Mouse (Mus musculus) thymus, adult 2 months (tissue): Measurements from ENCODE around the gene Rasal3. TPM values are rescaled to one million over a fixed set of nuclear protein-coding genes. Genes with fewer than 3 reads are reported as not detected.

ENCODE experiments used
- DNase-seq: peaks from one replicate; pipeline ENCODE4 v3.0.0; 2021
- H3K27ac ChIP-seq: fragments of 200-500 bp; 2 replicates; pipeline ENCODE4 v1.5.1; 2012; ENCODE audit warnings: low read length, control low read depth; ENCODE audit not compliant: control insufficient read depth, insufficient read depth
- H3K27me3 ChIP-seq: fragments of 200-500 bp; 2 replicates; pipeline ENCODE4 v1.6.1; 2012; ENCODE audit warnings: mild to moderate bottlenecking, low read length, moderate library complexity, mixed read lengths; ENCODE audit not compliant: control insufficient read depth, insufficient read depth
- H3K36me3 ChIP-seq: fragments of 200-500 bp; 2 replicates; pipeline ENCODE4 v1.6.1; 2012; ENCODE audit warnings: mild to moderate bottlenecking, low read length, moderate library complexity; ENCODE audit not compliant: control insufficient read depth, insufficient read depth
- H3K4me1 ChIP-seq: fragments of 200-500 bp; replicated peaks from 2 replicates; pipeline ENCODE4 v1.6.1; 2012; ENCODE audit warnings: low read length; ENCODE audit not compliant: control insufficient read depth, insufficient read depth
- H3K4me3 ChIP-seq: fragments of 200-500 bp; 2 replicates; pipeline ENCODE4 v1.5.1; 2012; ENCODE audit warnings: mild to moderate bottlenecking, low read length, control low read depth, moderate library complexity; ENCODE audit not compliant: control insufficient read depth, insufficient read depth
- CTCF ChIP-seq: fragments of 200-500 bp; IDR thresholded peaks from 2 replicates; pipeline ENCODE4 v1.5.1; 2012; ENCODE audit warnings: mild to moderate bottlenecking, control low read depth, low read length, moderate library complexity, borderline replicate concordance; ENCODE audit not compliant: control insufficient read depth, poor library complexity, insufficient read depth; ENCODE audit errors: extremely low read depth
- POLR2A ChIP-seq: fragments of 200-500 bp; IDR thresholded peaks from 2 replicates; pipeline ENCODE4 v1.6.1; 2012; ENCODE audit warnings: mild to moderate bottlenecking, low read length, control low read depth, moderate library complexity; ENCODE audit not compliant: control insufficient read depth, poor library complexity, insufficient read depth; ENCODE audit errors: extremely low read depth
- WGBS: fragments of 180-500 bp; shearing (Covaris S2); methylation state at CpG from one replicate; pipeline ENCODE4 v1.1.7; 2018; 5-methylcytosine and 5-hydroxymethylcytosine counted together
- polyA plus RNA-seq: library from polyadenylated mRNA; depleted of rRNA; stranded (reverse); fragments of >200 nt; gene quantifications from 2 replicates; pipeline ENCODE4 v1.2.3, GENCODE M21; 2012

Rasal3 gene
- polyA plus RNA-seq, 1 experiment, result 541 TPM

GRCm38 (mm10) chr17:32367706-32368105 is 35.7 kb downstream of the Rasal3 start:
- TF ChIP-seq CTCF (no peak), POLR2A (no peak)
- Histone ChIP-seq H3K4me1 (peaks cover 14% of the 10 kb centered on the region), H3K27ac (no peak overlapping the region), H3K27me3 (no peaks in the 10 kb centered on the region), H3K4me3 (no peak overlapping the region), H3K36me3 (no peaks in the 10 kb centered on the region)
- no peak for DNase-seq
- WGBS, result 98% methylated on average over 11 of the region's 11 CpGs

- no peak overlapping the region for H3K4me3 ChIP-seq
- H3K4me1 ChIP-seq, result peaks cover 16% of the 10 kb centered on the region
- DNase-seq, result no peak
- H3K27ac ChIP-seq, result no peak overlapping the region
- no peak for TF ChIP-seq CTCF
- no peak for TF ChIP-seq POLR2A
- peaks cover 6% of the 10 kb centered on the region; the same call in 1 of the 2 replicates for H3K36me3 ChIP-seq
- H3K27me3 ChIP-seq, result no peaks in the 10 kb centered on the region
- WGBS, result 89% methylated on average over 1 of the region's 1 CpGs
Measured at GRCm38 (mm10) chr17:32365296-32365695, 38.1 kb downstream of the Rasal3 start.

GRCm38 (mm10) chr17:32364850-32365249 is 38.5 kb downstream of the Rasal3 start:
- H3K4me3 ChIP-seq, result no peak overlapping the region

GRCm38 (mm10) chr17:32364331-32364730 is 39.1 kb downstream of the Rasal3 start:
- peaks cover 12% of the 10 kb centered on the region for H3K36me3 ChIP-seq
- under 1% methylated on average over 42 of the region's 47 CpGs for WGBS
- H3K27ac ChIP-seq, result no peak overlapping the region
- H3K4me3 ChIP-seq, result peak overlapping the region; percentile 92
- peak; percentile 85 for DNase-seq
- H3K27me3 ChIP-seq, result no peaks in the 10 kb centered on the region
- TF ChIP-seq POLR2A (peak; percentile 39; the same call in 1 of the 2 replicates), CTCF (peak; percentile 44; the same call in 1 of the 2 replicates)
- peaks cover 16% of the 10 kb centered on the region for H3K4me1 ChIP-seq

More at GRCm38 (mm10) chr17:32364850-32365249, 38.5 kb downstream of the Rasal3 start:
- peaks cover 10% of the 10 kb centered on the region for H3K36me3 ChIP-seq
- WGBS, result 43% methylated on average over 5 of the region's 5 CpGs
- H3K27me3 ChIP-seq, result no peaks in the 10 kb centered on the region
- DNase-seq, result no peak
- no peak for TF ChIP-seq POLR2A
- no peak for TF ChIP-seq CTCF
- no peak overlapping the region for H3K27ac ChIP-seq
- peaks cover 16% of the 10 kb centered on the region for H3K4me1 ChIP-seq

GRCm38 (mm10) chr17:32363821-32364301 is 39.5 kb downstream of the Rasal3 start:
- no peaks in the 10 kb centered on the region for H3K27me3 ChIP-seq
- peak; percentile 31 for DNase-seq
- H3K4me3 ChIP-seq, result peak overlapping the region; percentile 92
- peaks cover 17% of the 10 kb centered on the region for H3K36me3 ChIP-seq
- WGBS, result 2% methylated on average over 39 of the region's 50 CpGs
- peaks cover 11% of the 10 kb centered on the region for H3K4me1 ChIP-seq
- no peak overlapping the region for H3K27ac ChIP-seq
- TF ChIP-seq POLR2A, result no peak
- TF ChIP-seq CTCF, result peak; percentile 29; the same call in 1 of the 2 replicates

GRCm38 (mm10) chr17:32362686-32363085 is 40.7 kb downstream of the Rasal3 start:
- Histone ChIP-seq H3K36me3 (peaks cover 29% of the 10 kb centered on the region), H3K27me3 (no peaks in the 10 kb centered on the region), H3K4me3 (no peak overlapping the region), H3K27ac (no peak overlapping the region), H3K4me1 (peaks cover 10% of the 10 kb centered on the region)
- DNase-seq, result no peak
- 93% methylated on average over 4 of the region's 4 CpGs for WGBS
- TF ChIP-seq POLR2A (no peak), CTCF (no peak)

- Histone ChIP-seq H3K27ac (no peak overlapping the region), H3K36me3 (peaks cover 52% of the 10 kb centered on the region), H3K27me3 (no peaks in the 10 kb centered on the region), H3K4me3 (no peak overlapping the region), H3K4me1 (peaks cover 10% of the 10 kb centered on the region)
- DNase-seq, result no peak
- WGBS, result 98% methylated on average over 18 of the region's 18 CpGs
- TF ChIP-seq CTCF (no peak), POLR2A (no peak)
Measured at GRCm38 (mm10) chr17:32359928-32360327, 43.5 kb downstream of the Rasal3 start.
